Mouse (Mus musculus) heart, postnatal 0 days (tissue): ENCODE data around the gene D17Wsu92e. TPM values are rescaled to one million over a fixed set of nuclear protein-coding genes. Genes with fewer than 3 reads are reported as not detected.
"Not testable (repeated sequence)": the region's sequence is repeated elsewhere in the genome, so short reads cannot be mapped to it uniquely, and the experiment has no call there.

Experiments
- ATAC-seq: fragments of 200-750 bp; cut with Nextera tagmentation; 2 replicates; pipeline ENCODE4 v1.8.0; 2017; ENCODE audit warnings: low read depth, moderate number of reproducible peaks, moderate library complexity; ENCODE audit not compliant: insufficient read depth
- DNase-seq: peaks from one replicate; pipeline ENCODE4 v3.0.0-alpha.2; 2016; ENCODE audit warnings: low spot score
- H3K27ac ChIP-seq: fragments of 300-500 bp; sonication (generic); 2 replicates; pipeline ENCODE4 v1.5.1; 2014; ENCODE audit warnings: low read depth, mild to moderate bottlenecking
- H3K27me3 ChIP-seq: fragments of 300-500 bp; sonication (generic); 2 replicates; pipeline ENCODE4 v1.6.1; 2014; ENCODE audit warnings: low read length, mixed read lengths; ENCODE audit not compliant: control insufficient read depth, insufficient read depth
- H3K36me3 ChIP-seq: fragments of 300-500 bp; sonication (generic); replicated peaks from 2 replicates; pipeline ENCODE4 v1.6.1; 2014; ENCODE audit warnings: low read length, mixed read lengths; ENCODE audit not compliant: control insufficient read depth, insufficient read depth
- H3K4me1 ChIP-seq: fragments of 300-500 bp; sonication (generic); 2 replicates; pipeline ENCODE4 v1.6.1; 2014; ENCODE audit warnings: antibody characterized with exemption; ENCODE audit not compliant: control insufficient read depth, insufficient read depth
- H3K4me2 ChIP-seq: fragments of 300-500 bp; sonication (generic); 2 replicates; pipeline ENCODE4 v1.6.1; 2014; ENCODE audit warnings: low read depth, mild to moderate bottlenecking, low read length, moderate library complexity
- H3K4me3 ChIP-seq: fragments of 300-500 bp; sonication (generic); 2 replicates; pipeline ENCODE4 v1.5.1; 2014; ENCODE audit warnings: low read depth, low read length
- H3K9ac ChIP-seq: fragments of 300-500 bp; sonication (generic); replicated peaks from 2 replicates; pipeline ENCODE4 v1.6.1; 2014; ENCODE audit warnings: low read depth, low read length, mixed read lengths
- H3K9me3 ChIP-seq: fragments of 300-500 bp; sonication (generic); replicated peaks from 2 replicates; pipeline ENCODE4 v1.6.1; 2016; ENCODE audit warnings: low read length; ENCODE audit not compliant: control insufficient read depth
- CTCF ChIP-seq: IDR thresholded peaks from 2 replicates; pipeline ENCODE4 v1.5.1; 2016; ENCODE audit warnings: antibody characterized with exemption, control low read depth, low read depth
- EP300 ChIP-seq: IDR thresholded peaks from 2 replicates; pipeline ENCODE4 v1.6.1; 2016; ENCODE audit warnings: antibody characterized with exemption, low read depth
- WGBS: fragments of 180-500 bp; shearing (Covaris S2); extraction: QIAGEN DNeasy Blood & Tissue Kit; methylation state at CpG from one replicate; pipeline ENCODE4 v1.1.7; 2014; 5-methylcytosine and 5-hydroxymethylcytosine counted together
- polyA plus RNA-seq: library from polyadenylated mRNA; unstranded; fragments of >200 nt; fragmentation: Nextera tagmentation; extraction: Ambion mirVana; gene quantifications from 2 replicates; pipeline ENCODE4 v1.2.1, GENCODE M21; 2015
- total RNA-seq: library from RNA; depleted of rRNA; stranded (reverse); fragments of >200 nt; gene quantifications from 2 replicates; pipeline ENCODE4 v1.2.3, GENCODE M21; 2014; ENCODE audit warnings: low replicate concordance

Gene D17Wsu92e
- total and polyA plus RNA-seq, 2 experiments from 2014 or later, result 15.0 to 80.6 TPM

- H3K27me3 ChIP-seq, result no peaks in the 10 kb centered on the region
- H3K9me3 ChIP-seq, result no peaks in the 10 kb centered on the region
- peak overlapping the region; percentile 96 for H3K4me2 ChIP-seq
- TF ChIP-seq CTCF (no peak), EP300 (no peak)
- DNase-seq, result peak; percentile 54
- peak overlapping the region; percentile 85 for H3K9ac ChIP-seq
- H3K4me3 ChIP-seq, result peak overlapping the region; percentile 94
- WGBS, result 1% methylated on average over 42 of the region's 52 CpGs
- ATAC-seq, result peak; percentile 67
- peaks cover 14% of the 10 kb centered on the region; the same call in 1 of the 2 replicates for H3K36me3 ChIP-seq
- peak overlapping the region; percentile 85 for H3K27ac ChIP-seq
- H3K4me1 ChIP-seq, result peaks cover 10% of the 10 kb centered on the region
These were observed 36.6 kb upstream of the D17Wsu92e start for GRCm38 (mm10) chr17:27856798-27857648.

GRCm38 (mm10) chr17:27856265-27856797, 35.9 kb upstream of the D17Wsu92e start, which contains the start of gene Uhrf1bp1:
TSS of gene Uhrf1bp1 (plus strand) at chr17:27856441.
- peak within 1 kb of the TSS; percentile 94 for H3K4me3 ChIP-seq
- under 1% methylated on average over 52 of the region's 54 CpGs for WGBS
- TF ChIP-seq CTCF (no peak), EP300 (no peak)

GRCm38 (mm10) chr17:27851076-27851475, 30.6 kb upstream of the D17Wsu92e start:
- Histone ChIP-seq H3K27ac (peak overlapping the region; percentile 39), H3K9me3 (no peaks in the 10 kb centered on the region), H3K9ac (no peak overlapping the region), H3K36me3 (peaks cover 66% of the 10 kb centered on the region), H3K27me3 (no peaks in the 10 kb centered on the region), H3K4me1 (no peaks in the 10 kb centered on the region), H3K4me3 (no peak overlapping the region), H3K4me2 (no peak overlapping the region)
- TF ChIP-seq CTCF (no peak), EP300 (no peak)
- ATAC-seq (peak; percentile 63), DNase-seq (no peak)
- WGBS, result 22% methylated on average over 3 of the region's 3 CpGs

More at GRCm38 (mm10) chr17:27856265-27856797, 35.9 kb upstream of the D17Wsu92e start, which contains the start of gene Uhrf1bp1:
- peak; percentile 86 for ATAC-seq
- no peaks in the 10 kb centered on the region for H3K27me3 ChIP-seq
- peaks cover 10% of the 10 kb centered on the region for H3K4me1 ChIP-seq
- H3K9me3 ChIP-seq, result no peaks in the 10 kb centered on the region
- H3K9ac ChIP-seq, result peak within 1 kb of the TSS; percentile 85
- H3K27ac ChIP-seq, result peak within 1 kb of the TSS; percentile 85
- peaks cover 17% of the 10 kb centered on the region; the same call in 1 of the 2 replicates for H3K36me3 ChIP-seq
- peak; percentile 79 for DNase-seq
- H3K4me2 ChIP-seq, result peak within 1 kb of the TSS; percentile 96

- DNase-seq (no peak), ATAC-seq (no peak)
- 83% methylated on average over 1 of the region's 1 CpGs for WGBS
- TF ChIP-seq EP300 (no peak), CTCF (peak; percentile 6; the same call in 1 of the 2 replicates)
- Histone ChIP-seq H3K27me3 (no peaks in the 10 kb centered on the region), H3K9ac (no peak overlapping the region), H3K27ac (no peak overlapping the region), H3K4me2 (no peak overlapping the region), H3K36me3 (peaks cover 83% of the 10 kb centered on the region), H3K4me3 (no peak overlapping the region), H3K9me3 (no peaks in the 10 kb centered on the region), H3K4me1 (no peaks in the 10 kb centered on the region)
These were observed 27.9 kb upstream of the D17Wsu92e start for GRCm38 (mm10) chr17:27848351-27848750.

- H3K27me3 ChIP-seq, result no peaks in the 10 kb centered on the region
- DNase-seq (peak; percentile 99), ATAC-seq (peak; percentile 99)
- H3K9ac ChIP-seq, result peak overlapping the region; percentile 76
- WGBS, result 2% methylated on average over 35 of the region's 35 CpGs
- peak overlapping the region; percentile 51 for H3K27ac ChIP-seq
- TF ChIP-seq EP300 (peak; percentile 85), CTCF (no peak)
- H3K4me2 ChIP-seq, result peak overlapping the region; percentile 86
- peaks cover 11% of the 10 kb centered on the region for H3K4me1 ChIP-seq
- peak overlapping the region; percentile 89 for H3K4me3 ChIP-seq
- H3K36me3 ChIP-seq, result peaks cover 24% of the 10 kb centered on the region
- H3K9me3 ChIP-seq, result no peaks in the 10 kb centered on the region
These were observed 19.2 kb upstream of the D17Wsu92e start for GRCm38 (mm10) chr17:27839469-27840252.

- not testable (repeated sequence) for H3K4me2 ChIP-seq, H3K9ac ChIP-seq, H3K27me3 ChIP-seq, DNase-seq, H3K36me3 ChIP-seq, H3K9me3 ChIP-seq, H3K27ac ChIP-seq, H3K4me3 ChIP-seq, ATAC-seq
- WGBS, result 56% methylated on average over 3 of the region's 4 CpGs
- peaks cover 11% of the 10 kb centered on the region for H3K4me1 ChIP-seq
These were observed 17.4 kb upstream of the D17Wsu92e start, which contains the start of gene Snrpc for GRCm38 (mm10) chr17:27837850-27838249. TSS of gene Snrpc (plus strand) at chr17:27838150.
